Mouse (Mus musculus) limb, embryonic 12.5 days (tissue): ENCODE results near the gene Iffo1. TPM values are rescaled to one million over a fixed set of nuclear protein-coding genes. Genes with fewer than 3 reads are reported as not detected.

ENCODE experiments used
- ATAC-seq: fragments of 200-750 bp; cut with Nextera tagmentation; 2 replicates; pipeline ENCODE4 v1.8.0; 2017; ENCODE audit warnings: low read depth, moderate TSS enrichment; ENCODE audit not compliant: insufficient number of reproducible peaks, insufficient read depth, low FRiP score, low TSS enrichment
- H3K27ac ChIP-seq: fragments of 300-500 bp; sonication (generic); 2 replicates; pipeline ENCODE4 v1.5.1; 2016; ENCODE audit warnings: mild to moderate bottlenecking, moderate library complexity
- H3K27me3 ChIP-seq: fragments of 300-500 bp; sonication (generic); 2 replicates; pipeline ENCODE4 v1.6.1; 2016; ENCODE audit warnings: mild to moderate bottlenecking, moderate library complexity
- H3K36me3 ChIP-seq: fragments of 300-500 bp; sonication (generic); 2 replicates; pipeline ENCODE4 v1.6.1; 2016; ENCODE audit warnings: mild to moderate bottlenecking, moderate library complexity
- H3K4me1 ChIP-seq: fragments of 300-500 bp; sonication (generic); replicated peaks from 2 replicates; pipeline ENCODE4 v1.6.1; 2016
- H3K4me2 ChIP-seq: fragments of 300-500 bp; sonication (generic); 2 replicates; pipeline ENCODE4 v1.6.1; 2016; ENCODE audit warnings: mild to moderate bottlenecking, moderate library complexity
- H3K4me3 ChIP-seq: fragments of 300-500 bp; sonication (generic); replicated peaks from 2 replicates; pipeline ENCODE4 v1.5.1; 2016; ENCODE audit warnings: mild to moderate bottlenecking
- H3K9ac ChIP-seq: fragments of 300-500 bp; sonication (generic); replicated peaks from 2 replicates; pipeline ENCODE4 v1.6.1; 2016; ENCODE audit warnings: mild to moderate bottlenecking, moderate library complexity
- H3K9me3 ChIP-seq: fragments of 300-500 bp; sonication (generic); 2 replicates; pipeline ENCODE4 v1.6.1; 2016; ENCODE audit warnings: mild to moderate bottlenecking, moderate library complexity
- WGBS: fragments of 180-500 bp; shearing (Covaris S2); methylation state at CpG from one replicate; pipeline ENCODE4 v1.1.7; 2016; 5-methylcytosine and 5-hydroxymethylcytosine counted together
- polyA plus RNA-seq: library from polyadenylated mRNA; unstranded; fragments of >200 nt; fragmentation: Nextera tagmentation; extraction: Ambion mirVana; gene quantifications from 2 replicates; pipeline ENCODE4 v1.2.1, GENCODE M21; 2016

Iffo1 gene
- polyA plus RNA-seq, 1 experiment from 2014 or later = 27.1 TPM

DNA sequence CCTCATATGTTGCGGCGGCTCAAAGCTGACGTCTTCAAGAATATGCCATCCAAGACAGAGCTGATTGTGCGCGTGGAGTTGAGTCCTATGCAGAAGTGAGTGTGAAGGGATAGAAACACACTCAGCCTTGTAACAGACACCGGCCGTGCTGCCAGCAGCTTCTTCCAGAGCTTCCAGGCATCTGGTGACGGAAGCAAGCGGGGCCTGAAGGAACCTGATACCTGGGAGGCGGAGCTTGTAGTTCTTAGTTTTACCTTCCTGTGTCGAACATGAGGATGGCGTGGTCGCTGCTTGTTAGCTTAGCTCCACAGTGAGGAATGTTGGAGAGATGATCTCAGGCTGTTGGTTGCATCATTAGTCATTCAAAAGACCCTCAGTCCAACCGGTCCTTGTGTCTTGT is 35.7 kb upstream of the Iffo1 start:
- Histone ChIP-seq H3K9me3 (no peaks in the 10 kb centered on the region), H3K27me3 (no peaks in the 10 kb centered on the region)

DNA sequence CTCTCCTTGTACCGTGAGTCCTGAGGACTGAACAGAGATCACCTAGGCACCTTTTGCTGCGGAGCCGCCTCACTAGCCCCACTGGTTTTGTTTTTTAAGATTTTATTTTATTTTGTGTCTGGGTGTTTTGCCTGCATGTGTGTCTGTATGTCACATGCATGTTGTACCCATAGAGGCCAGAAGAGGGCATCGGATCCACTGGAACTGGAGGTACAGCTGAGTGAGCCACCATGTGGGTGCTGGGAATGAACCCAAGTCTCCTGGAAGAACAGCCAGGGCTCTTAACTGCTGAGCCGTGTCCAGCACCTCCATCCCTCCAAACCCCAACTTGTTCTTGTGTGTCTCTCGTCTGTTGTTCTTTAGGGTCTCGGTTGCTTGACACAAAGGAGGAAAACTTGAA is 34.1 kb upstream of the Iffo1 start:
- ATAC-seq = no peak
- no peak overlapping the region for H3K27ac ChIP-seq
- no peaks in the 10 kb centered on the region for H3K4me1 ChIP-seq
- no peaks in the 10 kb centered on the region for H3K9me3 ChIP-seq
- no peak overlapping the region for H3K9ac ChIP-seq
- 90% methylated on average over 7 of the region's 7 CpGs for WGBS
- H3K4me2 ChIP-seq = no peak overlapping the region
- H3K27me3 ChIP-seq = no peaks in the 10 kb centered on the region
- H3K4me3 ChIP-seq = no peak overlapping the region
- H3K36me3 ChIP-seq = peaks cover 98% of the 10 kb centered on the region

More for the DNA sequence above, 35.7 kb upstream of the Iffo1 start:
- Histone ChIP-seq H3K4me1 (no peaks in the 10 kb centered on the region), H3K9ac (no peak overlapping the region), H3K27ac (no peak overlapping the region), H3K36me3 (peaks cover 100% of the 10 kb centered on the region), H3K4me2 (no peak overlapping the region), H3K4me3 (no peak overlapping the region)
- no peak for ATAC-seq
- WGBS = 81% methylated on average over 14 of the region's 14 CpGs

DNA sequence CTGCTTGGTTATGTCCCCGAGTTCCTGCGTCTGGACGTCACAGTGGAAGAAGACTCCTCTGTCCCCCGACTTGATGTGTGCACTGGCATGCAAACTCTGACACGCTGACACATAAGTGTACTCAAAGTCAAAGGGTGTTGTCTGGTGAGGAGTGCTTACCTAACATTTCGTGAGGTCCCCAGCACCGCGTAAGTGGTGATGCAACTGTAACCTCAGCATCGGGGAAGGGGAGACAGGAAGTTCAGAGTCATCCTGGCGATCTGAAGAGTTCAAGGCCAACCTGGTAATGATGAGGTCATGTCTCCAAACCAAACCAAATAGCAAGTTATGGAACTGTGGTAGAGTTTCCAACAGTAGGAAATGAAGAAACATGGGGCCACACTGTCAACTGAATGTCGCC is 32.5 kb upstream of the Iffo1 start:
- H3K36me3 ChIP-seq = peaks cover 98% of the 10 kb centered on the region
- H3K4me2 ChIP-seq = no peak overlapping the region
- no peak overlapping the region for H3K9ac ChIP-seq
- H3K4me3 ChIP-seq = no peak overlapping the region
- no peaks in the 10 kb centered on the region for H3K4me1 ChIP-seq
- H3K27me3 ChIP-seq = no peaks in the 10 kb centered on the region
- WGBS = 93% methylated on average over 11 of the region's 11 CpGs
- no peak for ATAC-seq
- no peak overlapping the region for H3K27ac ChIP-seq
- no peaks in the 10 kb centered on the region for H3K9me3 ChIP-seq

DNA sequence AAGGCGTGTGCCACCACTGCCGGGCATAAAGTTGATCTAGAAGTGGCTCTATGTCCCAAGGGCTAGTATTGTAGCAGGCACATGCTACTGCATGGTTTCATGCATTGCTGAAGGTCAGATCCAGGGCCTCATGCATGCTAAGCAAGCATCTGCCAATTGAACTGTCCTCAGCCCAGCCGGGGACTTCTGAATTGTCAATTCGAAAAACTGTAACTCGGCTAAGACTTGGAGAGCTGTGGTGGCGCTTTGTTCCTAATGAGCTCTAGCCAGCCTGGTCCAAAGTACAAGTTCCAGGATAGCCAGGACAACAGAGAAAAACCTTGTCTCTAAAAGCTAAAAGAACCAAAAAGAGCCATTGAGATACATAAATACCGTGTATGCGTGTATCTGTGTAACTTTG is 25.7 kb upstream of the Iffo1 start:
- Histone ChIP-seq H3K4me1 (no peaks in the 10 kb centered on the region), H3K9ac (no peak overlapping the region), H3K9me3 (no peaks in the 10 kb centered on the region), H3K27ac (no peak overlapping the region), H3K4me2 (no peak overlapping the region), H3K27me3 (no peaks in the 10 kb centered on the region), H3K36me3 (peaks cover 98% of the 10 kb centered on the region), H3K4me3 (no peak overlapping the region)
- ATAC-seq = no peak
- WGBS = 92% methylated on average over 8 of the region's 8 CpGs

DNA sequence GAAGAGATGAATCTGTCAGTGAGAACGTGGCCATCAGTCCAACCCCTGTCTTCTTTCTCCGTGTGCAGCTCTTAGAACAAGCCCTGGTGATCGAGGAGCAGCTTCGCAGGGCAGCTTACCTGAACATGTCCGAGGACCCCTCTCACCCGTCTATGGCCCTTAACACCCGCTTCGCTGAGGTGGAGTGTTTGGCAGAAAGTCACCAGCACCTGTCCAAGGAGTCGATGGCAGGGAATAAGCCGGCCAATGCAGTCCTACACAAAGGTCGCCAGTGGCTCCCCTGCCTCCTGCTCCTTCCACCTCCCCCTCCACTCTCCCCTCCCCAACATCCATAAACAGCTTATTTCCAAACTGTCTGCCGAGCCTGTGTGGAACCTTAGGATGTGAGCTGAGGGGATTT is 16.3 kb upstream of the Iffo1 start:
- H3K9ac ChIP-seq = no peak overlapping the region
- no peak for ATAC-seq
- no peak overlapping the region for H3K27ac ChIP-seq
- H3K4me3 ChIP-seq = no peak overlapping the region
- H3K27me3 ChIP-seq = no peaks in the 10 kb centered on the region
- 90% methylated on average over 12 of the region's 12 CpGs for WGBS
- H3K36me3 ChIP-seq = peaks cover 72% of the 10 kb centered on the region
- H3K9me3 ChIP-seq = no peaks in the 10 kb centered on the region
- H3K4me2 ChIP-seq = no peak overlapping the region
- peaks cover 12% of the 10 kb centered on the region for H3K4me1 ChIP-seq

DNA sequence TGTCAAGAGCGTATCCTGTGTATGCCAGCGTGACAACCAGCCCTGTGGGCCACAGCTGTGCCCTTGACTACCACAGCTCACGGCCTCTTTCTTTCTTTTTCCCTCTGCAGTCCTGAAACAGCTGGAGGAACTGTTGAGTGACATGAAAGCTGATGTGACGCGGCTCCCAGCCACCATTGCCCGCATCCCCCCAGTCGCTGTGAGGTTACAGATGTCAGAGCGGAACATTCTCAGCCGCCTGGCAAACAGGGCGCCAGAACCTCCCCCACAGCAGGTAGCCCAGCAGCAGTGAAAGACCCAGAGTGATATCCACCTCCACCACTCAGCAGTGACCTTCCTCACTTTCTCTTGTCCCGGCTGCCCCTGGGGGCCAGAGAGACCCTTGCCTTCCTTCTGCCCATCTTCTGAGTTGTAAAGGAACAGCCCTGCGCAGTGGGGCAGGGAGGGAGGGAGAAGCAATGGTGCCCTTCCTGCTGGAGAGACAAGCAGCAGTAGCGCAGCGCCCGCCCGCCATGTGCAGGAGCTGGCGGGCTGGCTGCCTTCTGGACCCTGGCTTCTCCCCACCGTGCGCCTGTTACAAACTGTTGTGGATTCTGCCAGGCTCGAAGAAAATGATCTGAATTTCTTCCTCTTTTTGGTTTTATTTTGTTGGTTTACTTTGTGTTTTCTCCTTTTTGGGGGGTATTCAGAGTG is 15.2 kb upstream of the Iffo1 start:
- no peak overlapping the region for H3K27ac ChIP-seq
- no peak overlapping the region for H3K4me3 ChIP-seq

DNA sequence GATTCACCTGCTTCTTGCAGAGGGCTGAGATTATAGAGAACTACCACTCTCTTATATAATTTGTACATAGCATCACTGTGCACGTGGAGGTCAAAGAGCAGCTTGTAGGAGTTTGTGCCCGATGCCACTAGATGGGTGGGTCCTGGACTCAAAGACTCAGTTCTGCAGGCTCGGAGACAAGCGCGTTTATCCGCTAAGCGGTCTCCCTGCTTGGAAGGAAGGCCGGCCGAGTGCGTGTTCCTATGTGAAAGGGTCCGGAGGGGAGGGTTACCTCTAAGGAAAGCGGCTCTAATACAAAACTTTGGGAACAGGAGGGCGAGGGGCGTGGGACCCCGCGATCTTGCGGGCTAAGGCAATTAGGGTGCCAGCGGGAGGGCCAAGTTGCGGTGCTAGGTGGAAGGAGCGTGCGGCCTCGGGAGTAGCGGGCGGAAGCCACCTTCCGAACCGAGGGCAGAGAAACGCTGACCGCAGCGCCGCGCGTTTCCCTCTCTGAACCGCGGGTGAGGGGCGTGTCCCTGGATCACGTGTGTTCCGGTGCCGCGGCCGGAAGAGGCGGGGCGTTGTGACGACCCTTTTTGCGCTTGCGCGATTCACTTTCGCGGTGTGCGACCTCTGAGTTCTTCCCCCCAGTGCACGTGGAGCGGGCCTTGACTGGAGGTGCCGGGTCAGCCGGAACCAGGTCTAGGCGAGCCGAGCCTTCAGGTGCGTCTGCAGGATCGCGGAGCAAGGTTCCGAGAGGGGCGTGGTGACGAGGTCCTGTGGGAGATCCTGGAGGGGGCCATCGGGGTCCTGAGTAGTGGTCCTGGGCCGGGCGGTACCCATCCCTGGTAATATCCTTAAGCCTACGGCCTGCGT is 13.5 kb upstream of the Iffo1 start, which contains the start of gene Nop2:
Gene Nop2, plus strand, starts transcription at position 608 of the 855 bp plus-strand sequence.
- peak within 1 kb of the TSS; percentile 90 for H3K4me2 ChIP-seq
- H3K27me3 ChIP-seq = no peaks in the 10 kb centered on the region
- peaks cover 72% of the 10 kb centered on the region for H3K36me3 ChIP-seq
- H3K4me3 ChIP-seq = peak within 1 kb of the TSS; percentile 88
- peak within 1 kb of the TSS; percentile 90 for H3K27ac ChIP-seq
- H3K9ac ChIP-seq = peak within 1 kb of the TSS; percentile 77
- under 1% methylated on average over 66 of the region's 66 CpGs for WGBS
- H3K9me3 ChIP-seq = no peaks in the 10 kb centered on the region
- H3K4me1 ChIP-seq = peaks cover 12% of the 10 kb centered on the region
- ATAC-seq = peak; percentile 91

More for the DNA sequence above, 15.2 kb upstream of the Iffo1 start:
- WGBS = 89% methylated on average over 20 of the region's 20 CpGs
- Histone ChIP-seq H3K4me2 (no peak overlapping the region), H3K9me3 (no peaks in the 10 kb centered on the region), H3K4me1 (peaks cover 12% of the 10 kb centered on the region), H3K36me3 (peaks cover 72% of the 10 kb centered on the region), H3K27me3 (no peaks in the 10 kb centered on the region), H3K9ac (no peak overlapping the region)
- ATAC-seq = no peak

DNA sequence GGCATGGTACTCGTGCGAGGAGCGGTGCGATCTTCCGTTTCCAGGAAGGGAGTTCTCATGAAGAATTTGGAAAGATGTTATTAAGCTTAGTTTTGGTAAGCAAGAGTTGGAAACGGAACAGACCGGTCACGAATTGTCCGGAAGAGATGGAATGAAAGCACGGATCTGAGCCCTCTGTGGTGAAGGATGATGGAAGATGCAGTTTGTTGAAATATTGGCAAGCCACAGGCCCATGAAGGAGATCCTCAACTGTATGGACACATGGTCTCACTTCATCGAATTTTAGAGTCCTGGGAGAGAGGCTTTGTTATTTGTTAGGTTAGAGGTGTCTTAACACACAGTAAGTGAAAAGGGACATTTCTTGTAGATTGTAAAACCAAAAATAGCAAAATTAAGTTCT is 12.6 kb upstream of the Iffo1 start:
- peaks cover 71% of the 10 kb centered on the region for H3K36me3 ChIP-seq
- H3K4me1 ChIP-seq = peaks cover 12% of the 10 kb centered on the region
- H3K4me3 ChIP-seq = peak overlapping the region; percentile 88
- 6% methylated on average over 11 of the region's 11 CpGs for WGBS
- H3K27me3 ChIP-seq = no peaks in the 10 kb centered on the region
- no peaks in the 10 kb centered on the region for H3K9me3 ChIP-seq
- H3K27ac ChIP-seq = 0 out of 2 replicates have a peak overlapping the region, but pooled peaks have one; percentile 90
- H3K9ac ChIP-seq = peak overlapping the region; percentile 77
- ATAC-seq = no peak
- peak overlapping the region; percentile 90 for H3K4me2 ChIP-seq

DNA sequence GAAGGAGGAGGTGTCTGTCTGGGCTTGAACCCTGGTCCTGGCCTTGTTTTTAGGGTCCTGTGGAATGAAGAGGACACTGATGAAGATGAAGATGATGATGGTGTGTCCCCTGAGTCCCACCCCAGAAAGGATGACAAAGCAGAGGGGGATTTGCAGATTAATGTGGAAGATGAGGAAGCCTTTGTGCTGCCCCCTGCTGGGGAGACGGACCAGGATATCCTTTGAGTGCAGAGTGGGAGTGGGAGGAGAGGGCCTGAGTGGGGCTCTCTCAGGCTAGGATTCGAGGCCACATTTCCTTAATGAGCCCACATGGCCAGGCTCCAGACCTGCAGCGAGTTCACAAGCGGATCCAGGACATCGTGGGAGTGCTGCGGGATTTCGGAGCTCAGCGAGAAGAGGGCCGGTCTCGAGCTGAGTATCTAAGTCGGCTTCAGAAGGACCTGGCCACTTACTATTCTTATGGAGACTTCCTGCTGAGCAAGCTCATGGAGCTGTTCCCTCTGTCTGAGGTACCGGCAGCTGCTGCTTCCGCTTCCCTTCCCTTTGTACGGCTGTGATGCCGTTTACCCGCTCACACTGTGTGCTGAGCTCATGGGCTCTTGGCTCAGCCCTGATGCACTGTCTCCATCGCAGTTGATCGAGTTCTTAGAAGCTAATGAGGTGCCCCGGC is 7.9 kb upstream of the Iffo1 start:
- no peak overlapping the region for H3K27ac ChIP-seq
- H3K4me1 ChIP-seq = peaks cover 12% of the 10 kb centered on the region
- WGBS = 93% methylated on average over 19 of the region's 19 CpGs
- H3K27me3 ChIP-seq = no peaks in the 10 kb centered on the region
- no peak overlapping the region for H3K4me2 ChIP-seq
- no peak overlapping the region for H3K4me3 ChIP-seq
- H3K9ac ChIP-seq = no peak overlapping the region
- no peak for ATAC-seq
- H3K36me3 ChIP-seq = peaks cover 91% of the 10 kb centered on the region
- no peaks in the 10 kb centered on the region for H3K9me3 ChIP-seq

DNA sequence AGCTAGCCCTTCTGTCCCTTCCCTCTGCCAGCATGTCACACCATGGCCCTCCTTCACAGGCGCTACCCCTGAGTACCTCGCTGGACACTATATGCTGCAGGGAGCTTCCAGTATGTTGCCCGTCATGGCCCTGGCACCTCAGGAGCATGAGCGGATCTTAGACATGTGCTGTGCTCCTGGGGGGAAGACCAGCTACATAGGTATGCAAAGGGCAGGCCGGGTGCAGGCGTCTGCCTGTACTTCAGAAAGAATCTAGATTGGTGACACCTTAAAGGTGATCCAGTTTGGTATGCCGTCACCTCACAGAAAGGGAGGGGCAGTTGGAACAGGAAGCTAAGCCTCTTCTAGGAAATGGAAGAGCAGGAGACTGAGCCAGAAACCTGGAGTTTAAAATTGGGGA is 5.3 kb upstream of the Iffo1 start:
- Histone ChIP-seq H3K4me3 (no peak overlapping the region), H3K27ac (no peak overlapping the region), H3K9me3 (no peaks in the 10 kb centered on the region), H3K36me3 (peaks cover 94% of the 10 kb centered on the region), H3K4me1 (peaks cover 8% of the 10 kb centered on the region), H3K9ac (no peak overlapping the region), H3K4me2 (no peak overlapping the region), H3K27me3 (no peaks in the 10 kb centered on the region)
- ATAC-seq = no peak
- 85% methylated on average over 7 of the region's 7 CpGs for WGBS

DNA sequence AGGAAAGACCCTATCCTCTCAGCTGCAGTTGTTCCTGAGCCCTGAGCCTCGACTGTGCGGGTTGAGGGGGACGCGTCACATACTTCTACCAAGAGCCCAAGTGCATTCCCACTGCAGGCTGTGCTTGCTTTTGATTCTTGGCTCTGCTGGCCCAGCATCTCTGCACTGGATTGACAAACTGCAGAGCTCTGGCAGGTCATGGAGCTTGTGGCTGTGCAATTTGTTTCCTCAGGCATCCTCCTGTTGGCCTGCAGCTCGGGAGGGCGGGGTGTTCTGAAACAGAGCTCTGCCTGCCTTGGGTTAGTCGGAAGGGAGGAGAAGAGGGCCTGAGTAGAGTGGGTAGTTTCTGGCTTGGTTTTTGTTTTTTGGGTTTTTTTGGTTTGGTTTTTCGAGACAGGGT is 2.6 kb upstream of the Iffo1 start:
- no peak overlapping the region for H3K27ac ChIP-seq
- no peak for ATAC-seq
- H3K9ac ChIP-seq = no peak overlapping the region
- no peak overlapping the region for H3K4me2 ChIP-seq
- peaks cover 28% of the 10 kb centered on the region for H3K4me1 ChIP-seq
- WGBS = 91% methylated on average over 8 of the region's 8 CpGs
- no peaks in the 10 kb centered on the region for H3K9me3 ChIP-seq
- no peaks in the 10 kb centered on the region for H3K27me3 ChIP-seq
- H3K4me3 ChIP-seq = no peak overlapping the region
- H3K36me3 ChIP-seq = peaks cover 68% of the 10 kb centered on the region
